Comparison of ENCODE assay signal across 8 mouse cellular contexts in genomic region chr4:116877729-116878321, GRCm38 (mm10). TPM values are rescaled to one million over a fixed set of nuclear protein-coding genes. Genes with fewer than 3 reads are reported as not detected.
DNase-seq lines count a peak whose midpoint lies in the region; ATAC-seq and TF ChIP-seq lines count a peak whose summit lies in the region.

No protein-coding gene starts in this region.

- peak; percentile 6 for DNase-seq in urinary bladder, postnatal 14 days (ENCODE audit: low spot score)
- no peak for DNase-seq in urinary bladder, adult 2 months (ENCODE audit: low spot score)
- DNase-seq in cerebellum, adult 9-11 months: peak; percentile 53
- peak; percentile 29 to 32 for DNase-seq in kidney, adult 8-10 months
- DNase-seq in liver, embryonic 13.5 days: peak; percentile 1

- H3K4me1 ChIP-seq in liver, embryonic 13.5 days (replicated peaks): peaks cover 15% of the 10 kb centered on the region
- no peaks in the 10 kb centered on the region for H3K4me1 ChIP-seq in olfactory bulb, adult 2 months (ENCODE audit: control insufficient read depth, insufficient read depth, low read length)

- peak overlapping the region; percentile 89 for H3K4me2 ChIP-seq in liver, embryonic 13.5 days

- TF ChIP-seq POLR2A in olfactory bulb, adult 2 months (IDR thresholded peaks at IDR 0.05; ENCODE audit: insufficient read depth, low read depth, low read length): no peak

- H3K9me3 ChIP-seq in liver, embryonic 13.5 days (replicated peaks): no peaks in the 10 kb centered on the region

- under 1% methylated on average over 28 of the region's 57 CpGs for WGBS in liver, embryonic 13.5 days (ENCODE audit: insufficient replicate concordance)
- WGBS in olfactory bulb, adult 2 months: under 1% methylated on average over 57 of the region's 57 CpGs

- H3K36me3 ChIP-seq in liver, embryonic 13.5 days: no peaks in the 10 kb centered on the region

- no peak for TF ChIP-seq CTCF in olfactory bulb, adult 2 months (IDR thresholded peaks at IDR 0.05; ENCODE audit: insufficient read depth, low read depth, low read length)

- peak overlapping the region; percentile 47 for H3K9ac ChIP-seq in liver, embryonic 13.5 days

- H3K27ac ChIP-seq in liver, embryonic 13.5 days: no peak overlapping the region
- peak overlapping the region; percentile 56 for H3K27ac ChIP-seq in olfactory bulb, adult 2 months (ENCODE audit: insufficient read depth, low read depth, low read length)

- peaks cover 60% of the 10 kb centered on the region for H3K27me3 ChIP-seq in liver, embryonic 13.5 days

- peak overlapping the region; percentile 68 for H3K4me3 ChIP-seq in liver, embryonic 13.5 days (replicated peaks)
- peak overlapping the region; percentile 71 for H3K4me3 ChIP-seq in olfactory bulb, adult 2 months (ENCODE audit: insufficient read depth, low read depth, low read length)

- peak; percentile 45; the same call in 1 of the 2 replicates for ATAC-seq in granulocyte monocyte progenitor cell, adult 5-6 weeks (replicated peaks; ENCODE audit: poor library complexity, severe bottlenecking)
- no peak for ATAC-seq in liver, embryonic 13.5 days (ENCODE audit: low read depth)
- ATAC-seq in megakaryocyte-erythroid progenitor cell, adult 5-6 weeks (replicated peaks; ENCODE audit: low FRiP score, low TSS enrichment, poor library complexity, severe bottlenecking): no peak

RNA-seq across cellular contexts. Expression of gene Zswim5, which starts 0.6 kb away (rescaled TPM):
- 1.2 and 1.3 TPM in 2 replicates for polyA plus RNA-seq in urinary bladder, adult 2 months (2012; rRNA removed)
- total RNA-seq in granulocyte monocyte progenitor cell, adult 5-6 weeks (2014; fragmentation: Nextera tagmentation): 0.85 TPM in 1 of 2 replicates, not detected in the other
- total RNA-seq in granulocyte monocyte progenitor cell, adult 5-6 weeks (2017): 0.17 TPM in 1 of 2 replicates, not detected in the other
- 0.05 and 0.06 TPM in 2 replicates for polyA plus RNA-seq in liver, embryonic 13.5 days (2015; fragmentation: Nextera tagmentation; extraction: Ambion mirVana)
- polyA plus RNA-seq in olfactory bulb, adult 2 months (2012; ENCODE audit: insufficient read depth, insufficient read length, low replicate concordance, missing spikeins): not detected in 2 replicates
- 0.20 TPM in 1 of 2 replicates, not detected in the other for total RNA-seq in megakaryocyte-erythroid progenitor cell, adult 5-6 weeks (2014; fragmentation: Nextera tagmentation)
- total RNA-seq in megakaryocyte-erythroid progenitor cell, adult 5-6 weeks (2017): not detected in 2 replicates

RNA-seq across cellular contexts. Expression of gene Hpdl, which starts 56.3 kb away (rescaled TPM):
- 0.24 and 0.26 TPM in 2 replicates for polyA plus RNA-seq in urinary bladder, adult 2 months (2012; rRNA removed)
- total RNA-seq in granulocyte monocyte progenitor cell, adult 5-6 weeks (2014; fragmentation: Nextera tagmentation): not detected in 2 replicates
- 0.62 and 0.78 TPM in 2 replicates for total RNA-seq in granulocyte monocyte progenitor cell, adult 5-6 weeks (2017)
- polyA plus RNA-seq in liver, embryonic 13.5 days (2015; fragmentation: Nextera tagmentation; extraction: Ambion mirVana): 0.53 and 0.58 TPM in 2 replicates
- not detected in 2 replicates for polyA plus RNA-seq in olfactory bulb, adult 2 months (2012; ENCODE audit: insufficient read depth, insufficient read length, low replicate concordance, missing spikeins)
- not detected in 2 replicates for total RNA-seq in megakaryocyte-erythroid progenitor cell, adult 5-6 weeks (2014; fragmentation: Nextera tagmentation)
- 0.42 and 1.5 TPM in 2 replicates for total RNA-seq in megakaryocyte-erythroid progenitor cell, adult 5-6 weeks (2017)
